Mouse (Mus musculus) cortical plate, adult 2 months (tissue): ENCODE measurements at regions not wholly inside any gene's neighbourhood (a gene's known extent, or its start where the extent isn't known, plus 50 kb on each side); places are given as distances from the start of the nearest gene placed in this dataset.

Experiments
- H3K27ac ChIP-seq: fragments of 200-500 bp; 2 replicates; pipeline ENCODE4 v1.5.1; 2012; ENCODE audit warnings: low read length, control low read depth, inconsistent platforms; ENCODE audit not compliant: insufficient read depth
- H3K4me1 ChIP-seq: fragments of 200-500 bp; 2 replicates; pipeline ENCODE4 v1.6.1; 2011; ENCODE audit warnings: low read length; ENCODE audit not compliant: control insufficient read depth, insufficient read depth
- H3K4me3 ChIP-seq: fragments of 200-500 bp; 2 replicates; pipeline ENCODE4 v1.5.1; 2011; ENCODE audit warnings: mild to moderate bottlenecking, low read length, control low read depth; ENCODE audit not compliant: insufficient read depth
- CTCF ChIP-seq: fragments of 200-500 bp; IDR thresholded peaks from 2 replicates; pipeline ENCODE4 v1.5.1; 2011; ENCODE audit warnings: mild to moderate bottlenecking, control low read depth, low read length; ENCODE audit not compliant: insufficient read depth; ENCODE audit errors: extremely low read depth
- POLR2A ChIP-seq: fragments of 200-500 bp; IDR thresholded peaks from 2 replicates; pipeline ENCODE4 v1.6.1; 2011; ENCODE audit warnings: mild to moderate bottlenecking, low read length, control low read depth; ENCODE audit not compliant: insufficient read depth; ENCODE audit errors: extremely low read depth

DNA sequence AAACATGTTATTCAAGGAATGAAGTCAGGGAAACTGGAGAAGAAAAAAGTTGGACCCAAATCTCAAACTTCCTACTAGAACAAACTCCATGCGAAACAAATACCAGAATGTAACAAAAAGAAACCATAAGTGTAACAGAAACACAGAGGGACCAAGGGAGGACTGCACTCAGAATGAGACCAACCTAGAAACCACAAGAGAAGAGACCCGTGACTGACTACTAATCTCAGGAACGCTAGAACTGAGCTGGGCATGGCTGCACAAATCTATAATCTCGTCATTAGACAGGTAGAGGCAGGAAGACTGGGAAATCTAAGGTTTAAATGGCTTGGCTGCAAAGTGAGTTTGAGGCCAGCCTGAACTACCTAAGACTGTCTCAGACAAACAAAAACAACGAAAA, 298.5 kb downstream of the Rps24 start:
- TF ChIP-seq CTCF, result no peak
- no peak for TF ChIP-seq POLR2A

DNA sequence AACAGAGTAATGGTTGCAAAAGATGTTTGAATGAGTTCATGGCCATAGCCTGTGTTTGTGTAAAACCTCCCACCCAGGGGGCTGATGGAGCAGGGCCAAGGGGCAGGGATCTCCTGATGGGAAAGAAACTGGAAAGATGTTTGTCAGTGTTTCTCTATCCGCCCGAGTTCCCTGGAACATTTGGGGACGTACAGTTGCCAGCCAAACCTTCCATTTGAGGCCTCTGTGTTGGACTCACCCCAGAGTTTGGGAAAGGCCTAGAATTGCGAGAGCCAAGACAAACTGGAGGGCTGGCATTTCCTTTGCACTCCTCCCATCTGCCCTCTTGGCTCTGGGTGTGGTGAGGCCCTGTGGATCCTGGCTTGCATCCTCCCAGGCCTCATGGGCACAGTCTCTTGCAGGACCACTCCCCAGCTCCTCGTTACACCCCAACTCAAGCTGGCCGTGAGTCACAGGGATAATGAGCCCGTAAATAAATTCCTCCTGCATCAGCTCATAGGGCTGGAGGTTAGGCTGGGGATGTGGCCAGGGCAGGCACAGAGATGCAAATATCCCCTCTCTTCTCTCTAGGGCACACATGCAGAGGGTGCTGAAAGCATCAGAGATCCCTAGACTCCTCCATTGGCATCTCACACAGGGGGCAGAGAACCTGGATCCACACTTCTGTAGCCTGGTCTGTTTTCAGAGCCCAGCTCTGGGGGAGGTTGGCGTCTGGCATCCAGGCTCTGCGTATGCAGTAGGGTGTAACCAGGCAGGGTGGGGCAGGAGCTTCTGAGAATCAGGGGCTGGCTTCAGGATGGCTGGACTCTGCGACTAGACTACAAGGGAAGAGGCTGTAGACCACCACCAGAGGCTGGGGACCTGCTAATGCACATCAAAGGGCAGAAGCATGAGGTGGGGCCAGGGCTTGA, 306.7 kb downstream of the Rps24 start:
- no peaks in the 10 kb centered on the region; the same call in 1 of the 2 replicates for H3K4me1 ChIP-seq
- H3K4me3 ChIP-seq, result no peak overlapping the region
- TF ChIP-seq CTCF, result no peak
- TF ChIP-seq POLR2A, result no peak
- no peak overlapping the region for H3K27ac ChIP-seq

More for the DNA sequence above, 298.5 kb downstream of the Rps24 start:
- Histone ChIP-seq H3K4me3 (no peak overlapping the region), H3K27ac (no peak overlapping the region), H3K4me1 (peaks cover 7% of the 10 kb centered on the region)

DNA sequence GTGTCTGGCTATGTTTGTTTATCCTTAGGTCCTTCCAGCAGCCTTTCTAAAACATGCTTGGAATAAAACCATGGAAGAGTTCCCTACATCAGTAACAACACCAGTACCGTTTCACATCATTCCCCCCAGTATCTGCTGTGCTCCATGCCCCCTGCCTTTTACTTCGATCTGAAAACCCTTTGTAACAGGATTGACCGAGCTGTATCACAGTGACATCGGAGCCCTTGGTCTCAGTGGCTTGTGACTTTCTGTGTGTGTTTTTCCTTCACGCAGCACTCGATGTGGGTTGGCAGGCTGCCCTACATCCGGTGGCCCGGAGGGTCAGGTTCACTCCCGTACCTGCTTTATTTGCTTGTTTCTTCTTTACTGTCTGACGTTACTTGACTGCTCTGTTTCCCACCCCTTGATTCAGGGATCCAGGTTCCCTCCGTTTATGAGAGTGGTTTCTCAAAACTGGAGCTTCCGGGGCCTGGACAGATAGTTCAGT, 307.5 kb downstream of the Rps24 start:
- no peak for TF ChIP-seq POLR2A
- TF ChIP-seq CTCF, result no peak
- Histone ChIP-seq H3K27ac (no peak overlapping the region), H3K4me3 (no peak overlapping the region), H3K4me1 (no peaks in the 10 kb centered on the region; the same call in 1 of the 2 replicates)

DNA sequence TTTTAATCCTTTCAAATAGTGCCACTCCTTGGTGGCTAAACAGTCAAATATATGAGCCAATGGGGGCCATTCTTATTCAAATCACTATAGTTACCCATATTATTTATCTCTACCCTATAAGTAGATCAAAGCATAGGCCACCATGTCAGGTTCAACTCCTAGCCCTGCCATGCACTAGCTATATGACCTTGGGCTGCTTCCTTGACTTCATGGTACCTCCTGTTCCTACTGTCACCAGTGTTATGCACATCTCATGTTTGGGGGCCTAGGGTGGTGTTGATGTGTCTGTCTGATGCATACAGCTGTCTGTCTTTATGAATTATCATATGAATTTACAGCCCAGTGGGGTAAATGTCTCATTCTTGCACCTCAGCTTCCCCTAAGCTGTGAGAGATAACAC, 310.6 kb downstream of the Rps24 start:
- no peak overlapping the region for H3K4me3 ChIP-seq
- H3K4me1 ChIP-seq, result no peaks in the 10 kb centered on the region; the same call in 1 of the 2 replicates
- H3K27ac ChIP-seq, result no peak overlapping the region
- no peak for TF ChIP-seq CTCF
- TF ChIP-seq POLR2A, result no peak

GRCm38 (mm10) chr14:24798066-24798465, 311.1 kb downstream of the Rps24 start:
- H3K4me3 ChIP-seq, result no peak overlapping the region
- no peaks in the 10 kb centered on the region for H3K4me1 ChIP-seq
- TF ChIP-seq CTCF, result no peak
- TF ChIP-seq POLR2A, result no peak
- no peak overlapping the region for H3K27ac ChIP-seq

DNA sequence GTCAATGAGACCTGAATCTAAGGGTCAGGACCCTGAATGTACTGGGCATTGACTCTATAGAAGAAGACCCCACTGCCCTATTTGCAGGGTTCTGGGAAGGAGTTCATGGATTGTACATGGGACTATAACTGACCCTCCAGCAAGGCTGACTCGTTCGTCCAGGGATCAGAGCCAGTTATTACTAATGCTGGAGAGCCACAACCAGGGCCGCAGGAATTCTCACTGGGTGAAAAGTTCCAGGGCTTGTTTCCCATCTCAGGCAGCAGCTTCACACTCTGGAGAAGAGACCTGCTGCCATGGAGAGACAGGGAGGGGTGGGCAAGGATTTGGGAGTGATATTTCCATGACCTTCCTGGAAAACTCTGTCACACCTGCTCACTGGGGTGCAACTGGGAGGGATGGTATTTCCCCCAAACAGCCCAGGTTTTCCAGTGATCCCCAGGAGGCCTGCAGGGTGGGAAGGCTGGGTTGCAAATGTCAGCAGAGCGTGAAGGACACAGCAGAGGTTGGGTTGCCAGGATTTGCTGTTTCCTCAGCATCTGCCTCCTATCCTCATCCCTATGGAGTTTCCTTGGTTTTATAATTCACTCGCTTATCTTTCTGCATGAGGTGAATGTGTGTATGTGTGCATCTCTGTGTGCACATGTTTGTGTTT, 316.2 kb downstream of the Rps24 start:
- no peak for TF ChIP-seq CTCF
- TF ChIP-seq POLR2A, result no peak
- H3K4me3 ChIP-seq, result no peak overlapping the region
- no peak overlapping the region for H3K27ac ChIP-seq
- H3K4me1 ChIP-seq, result no peaks in the 10 kb centered on the region

DNA sequence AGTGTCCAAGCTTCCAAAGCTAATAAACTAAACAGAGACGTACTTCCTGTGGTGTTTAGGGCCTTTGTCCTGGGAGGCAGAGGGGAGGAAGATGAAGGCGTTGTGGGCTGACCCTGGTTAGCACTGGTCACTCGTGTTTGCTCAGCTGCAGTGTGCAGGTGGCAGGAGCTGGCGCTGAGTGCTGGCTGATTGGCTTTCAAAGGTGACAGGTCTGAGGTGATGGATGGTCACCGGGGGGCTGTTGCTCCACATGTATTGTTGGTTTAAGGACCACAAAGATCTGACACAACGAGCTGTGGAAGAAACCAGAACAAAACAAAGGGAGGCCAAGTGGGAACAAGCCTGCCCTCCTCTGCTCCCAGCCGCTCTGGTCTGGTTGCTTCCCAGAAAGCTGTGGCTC, 320.1 kb downstream of the Rps24 start:
- H3K4me1 ChIP-seq, result no peaks in the 10 kb centered on the region
- no peak overlapping the region for H3K27ac ChIP-seq
- no peak for TF ChIP-seq CTCF
- TF ChIP-seq POLR2A, result no peak
- no peak overlapping the region for H3K4me3 ChIP-seq

- Histone ChIP-seq H3K27ac (no peak overlapping the region), H3K4me3 (no peak overlapping the region), H3K4me1 (peaks cover 2% of the 10 kb centered on the region; the same call in 1 of the 2 replicates)
- TF ChIP-seq CTCF (no peak), POLR2A (no peak)
Observed at GRCm38 (mm10) chr14:24822876-24823567, 336.1 kb downstream of the Rps24 start.

- Histone ChIP-seq H3K4me3 (no peak overlapping the region), H3K4me1 (peaks cover 3% of the 10 kb centered on the region; the same call in 1 of the 2 replicates), H3K27ac (no peak overlapping the region)
- TF ChIP-seq CTCF, result no peak
Observed at GRCm38 (mm10) chr14:24824351-24824750, 337.4 kb downstream of the Rps24 start.
